Mouse (Mus musculus): ENCODE measurements at regions not wholly inside any gene's neighbourhood (a gene's known extent, or its start where the extent isn't known, plus 50 kb on each side); places are given as distances from the start of the nearest gene placed in this dataset.

GRCm38 (mm10) chr1:49795017-49795416 lies 1105.4 kb upstream of the Tmeff2 start:
- H3K27ac ChIP-seq (ENCODE audit: low read depth, low read length) = no peak overlapping the region
- ATAC-seq = peak; percentile 51; the same call in 1 of the 2 replicates
- TF ChIP-seq CTCF (IDR thresholded peaks at IDR 0.05; ENCODE audit: low read depth) = no peak
- no peak overlapping the region for H3K4me3 ChIP-seq (ENCODE audit: low read depth, low read length)
- DNase-seq = peak; percentile 0
- no peaks in the 10 kb centered on the region for H3K4me1 ChIP-seq (ENCODE audit: insufficient read depth)
- no peaks in the 10 kb centered on the region for H3K9me3 ChIP-seq (ENCODE audit: low read length)
- no peaks in the 10 kb centered on the region for H3K36me3 ChIP-seq (ENCODE audit: insufficient read depth)
- H3K4me2 ChIP-seq (ENCODE audit: low read depth) = no peak overlapping the region
- H3K27me3 ChIP-seq (ENCODE audit: insufficient read depth, low read length) = no peaks in the 10 kb centered on the region
- H3K9ac ChIP-seq = no peak overlapping the region

- Histone ChIP-seq H3K9me3 (ENCODE audit: low read length) (no peaks in the 10 kb centered on the region), H3K27me3 (ENCODE audit: insufficient read depth, low read length) (no peaks in the 10 kb centered on the region), H3K4me3 (ENCODE audit: low read depth, low read length) (no peak overlapping the region), H3K27ac (ENCODE audit: low read depth, low read length) (no peak overlapping the region), H3K4me1 (ENCODE audit: insufficient read depth) (no peaks in the 10 kb centered on the region), H3K9ac (no peak overlapping the region), H3K36me3 (ENCODE audit: insufficient read depth) (no peaks in the 10 kb centered on the region), H3K4me2 (ENCODE audit: low read depth) (no peak overlapping the region)
- no peak for TF ChIP-seq CTCF (IDR thresholded peaks at IDR 0.05; ENCODE audit: low read depth)
- ATAC-seq (no peak), DNase-seq (no peak)
Observed at GRCm38 (mm10) chr1:49809386-49809785, 1091.1 kb upstream of the Tmeff2 start.

All from forebrain, postnatal 0 days (tissue).